Mouse (Mus musculus) G1E (cell line): ENCODE results near the gene Zfp398.

ENCODE experiments used
- CTCF ChIP-seq: IDR thresholded peaks from 2 replicates; pipeline ENCODE4 v1.5.1; 2012; ENCODE audit warnings: low read depth, low read length, inconsistent platforms, mixed read lengths
- GATA1 ChIP-seq: IDR thresholded peaks from 2 replicates; pipeline ENCODE4 v1.6.1; 2012; ENCODE audit warnings: borderline replicate concordance, low read length, inconsistent platforms, mixed read lengths
- POLR2AphosphoS5 ChIP-seq: IDR thresholded peaks from 2 replicates; pipeline ENCODE4 v1.6.1; 2012; ENCODE audit warnings: low read depth, low read length, inconsistent platforms; ENCODE audit not compliant: insufficient replicate concordance

DNA sequence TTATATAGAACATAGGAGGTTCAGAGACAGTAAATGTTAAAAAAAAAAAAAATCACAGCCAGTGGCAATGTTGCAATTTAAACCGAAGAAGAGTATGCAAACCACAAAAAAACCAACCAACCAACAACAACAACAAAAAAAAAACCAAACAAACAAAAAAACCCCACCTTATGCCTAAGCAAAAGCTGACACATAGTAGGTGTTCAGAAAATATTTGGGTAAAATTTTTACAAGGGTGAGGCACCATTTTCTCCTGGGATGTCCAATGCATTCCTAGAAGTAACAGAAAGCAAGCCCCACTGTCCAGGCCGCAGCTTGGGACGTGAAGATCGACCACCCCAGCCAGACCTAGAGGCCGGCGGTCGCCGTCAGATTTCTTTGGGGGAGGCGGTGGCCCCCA lies 41.6 kb downstream of the Zfp398 start, which contains the start of gene Zfp282:
- TF ChIP-seq POLR2AphosphoS5, result no peak
- TF ChIP-seq CTCF, result no peak
- no peak for TF ChIP-seq GATA1
